Mouse (Mus musculus): ENCODE measurements around the gene Dppa1. TPM values are rescaled to one million over a fixed set of nuclear protein-coding genes. Genes with fewer than 3 reads are reported as not detected.

Gene Dppa1
- polyA plus RNA-seq, 1 experiment from 2014 or later = not detected

GRCm38 (mm10) chr11:46569107-46569506 lies 60.0 kb downstream of the Dppa1 start:
- Histone ChIP-seq H3K4me1 (ENCODE audit: control insufficient read depth, insufficient read depth, low read length) (no peaks in the 10 kb centered on the region), H3K36me3 (ENCODE audit: control insufficient read depth, insufficient read depth, low read length) (no peaks in the 10 kb centered on the region), H3K27ac (replicated peaks; ENCODE audit: low read depth, low read length) (no peak overlapping the region), H3K27me3 (ENCODE audit: control insufficient read depth, insufficient read depth, low read length) (no peaks in the 10 kb centered on the region), H3K9me3 (ENCODE audit: control insufficient read depth, low read length) (no peaks in the 10 kb centered on the region), H3K9ac (replicated peaks; ENCODE audit: low read length) (no peak overlapping the region), H3K4me2 (ENCODE audit: low read length) (no peak overlapping the region), H3K4me3 (replicated peaks; ENCODE audit: low read depth, low read length) (no peak overlapping the region)
- DNase-seq (no peak), ATAC-seq (ENCODE audit: low FRiP score, low TSS enrichment) (no peak)
- WGBS = 77% methylated on average over 1 of the region's 1 CpGs

GRCm38 (mm10) chr11:46565967-46566366 lies 63.1 kb downstream of the Dppa1 start:
- no peak overlapping the region for H3K27ac ChIP-seq (replicated peaks; ENCODE audit: low read depth, low read length)
- ATAC-seq (ENCODE audit: low FRiP score, low TSS enrichment) (no peak), DNase-seq (no peak)
- H3K4me2 ChIP-seq (ENCODE audit: low read length) = no peak overlapping the region
- H3K27me3 ChIP-seq (ENCODE audit: control insufficient read depth, insufficient read depth, low read length) = no peaks in the 10 kb centered on the region
- H3K4me1 ChIP-seq (ENCODE audit: control insufficient read depth, insufficient read depth, low read length) = no peaks in the 10 kb centered on the region
- 100% methylated on average over 2 of the region's 2 CpGs for WGBS
- H3K9me3 ChIP-seq (ENCODE audit: control insufficient read depth, low read length) = no peaks in the 10 kb centered on the region
- H3K9ac ChIP-seq (replicated peaks; ENCODE audit: low read length) = no peak overlapping the region
- no peaks in the 10 kb centered on the region for H3K36me3 ChIP-seq (ENCODE audit: control insufficient read depth, insufficient read depth, low read length)
- no peak overlapping the region for H3K4me3 ChIP-seq (replicated peaks; ENCODE audit: low read depth, low read length)

- no peak overlapping the region for H3K9ac ChIP-seq (replicated peaks; ENCODE audit: low read length)
- no peak overlapping the region for H3K4me2 ChIP-seq (ENCODE audit: low read length)
- no peak overlapping the region for H3K27ac ChIP-seq (replicated peaks; ENCODE audit: low read depth, low read length)
- no peaks in the 10 kb centered on the region for H3K27me3 ChIP-seq (ENCODE audit: control insufficient read depth, insufficient read depth, low read length)
- H3K36me3 ChIP-seq (ENCODE audit: control insufficient read depth, insufficient read depth, low read length) = no peaks in the 10 kb centered on the region
- DNase-seq = no peak
- no peaks in the 10 kb centered on the region for H3K4me1 ChIP-seq (ENCODE audit: control insufficient read depth, insufficient read depth, low read length)
- no peak overlapping the region for H3K4me3 ChIP-seq (replicated peaks; ENCODE audit: low read depth, low read length)
- 86% methylated on average over 1 of the region's 1 CpGs for WGBS
- no peak for ATAC-seq (ENCODE audit: low FRiP score, low TSS enrichment)
- H3K9me3 ChIP-seq (ENCODE audit: control insufficient read depth, low read length) = no peaks in the 10 kb centered on the region
These were observed 64.4 kb downstream of the Dppa1 start for GRCm38 (mm10) chr11:46564671-46565070.

GRCm38 (mm10) chr11:46561096-46561495 lies 68.0 kb downstream of the Dppa1 start:
- H3K27ac ChIP-seq (replicated peaks; ENCODE audit: low read depth, low read length) = no peak overlapping the region
- 86% methylated on average over 4 of the region's 4 CpGs for WGBS
- no peak for ATAC-seq (ENCODE audit: low FRiP score, low TSS enrichment)

More at GRCm38 (mm10) chr11:46561096-46561495, 68.0 kb downstream of the Dppa1 start:
- Histone ChIP-seq H3K36me3 (ENCODE audit: control insufficient read depth, insufficient read depth, low read length) (no peaks in the 10 kb centered on the region), H3K9me3 (ENCODE audit: control insufficient read depth, low read length) (no peaks in the 10 kb centered on the region), H3K9ac (replicated peaks; ENCODE audit: low read length) (no peak overlapping the region), H3K4me3 (replicated peaks; ENCODE audit: low read depth, low read length) (no peak overlapping the region), H3K27me3 (ENCODE audit: control insufficient read depth, insufficient read depth, low read length) (no peaks in the 10 kb centered on the region), H3K4me1 (ENCODE audit: control insufficient read depth, insufficient read depth, low read length) (no peaks in the 10 kb centered on the region), H3K4me2 (ENCODE audit: low read length) (no peak overlapping the region)
- no peak for DNase-seq

Other genes starting within 250 kb of the Dppa1 start
- not detected in 2 replicates for gene Itk, start 239.7 kb downstream of the Dppa1 start, polyA plus RNA-seq (2014; fragmentation: Nextera tagmentation; extraction: Ambion mirVana)
- not detected in 2 replicates for gene Fam71b, start 232.7 kb downstream of the Dppa1 start, polyA plus RNA-seq (2014; fragmentation: Nextera tagmentation; extraction: Ambion mirVana)
- gene Med7, start 192.3 kb downstream of the Dppa1 start, polyA plus RNA-seq (2014; fragmentation: Nextera tagmentation; extraction: Ambion mirVana) = 68.3 and 74.3 TPM in 2 replicates
- gene Havcr2, start 174.3 kb downstream of the Dppa1 start, polyA plus RNA-seq (2014; fragmentation: Nextera tagmentation; extraction: Ambion mirVana) = 0.18 TPM in 1 of 2 replicates, not detected in the other
- gene Gm12169, start 105.0 kb downstream of the Dppa1 start, polyA plus RNA-seq (2014; fragmentation: Nextera tagmentation; extraction: Ambion mirVana) = not detected in 2 replicates
- not detected in 2 replicates for gene BC053393, start 57.7 kb downstream of the Dppa1 start, polyA plus RNA-seq (2014; fragmentation: Nextera tagmentation; extraction: Ambion mirVana)
- 0.17 TPM in 1 of 2 replicates, not detected in the other for gene Timd2, start 77.8 kb upstream of the Dppa1 start, polyA plus RNA-seq (2014; fragmentation: Nextera tagmentation; extraction: Ambion mirVana)
- gene Havcr1, start 105.8 kb upstream of the Dppa1 start, polyA plus RNA-seq (2014; fragmentation: Nextera tagmentation; extraction: Ambion mirVana) = not detected in 2 replicates
- 0.13 TPM in 1 of 2 replicates, not detected in the other for gene Timd4, start 181.5 kb upstream of the Dppa1 start, polyA plus RNA-seq (2014; fragmentation: Nextera tagmentation; extraction: Ambion mirVana)

Data from midbrain, embryonic 14.5 days (tissue).